Mouse (Mus musculus) embryonic fibroblast, embryonic 13.5 days (primary cell): ENCODE measurements around the gene Apc2.

Experiments
- CTCF ChIP-seq: IDR thresholded peaks from 2 replicates; pipeline ENCODE4 v1.5.1; 2011; ENCODE audit warnings: mild to moderate bottlenecking, control low read depth, low read length, moderate library complexity, borderline replicate concordance; ENCODE audit not compliant: insufficient read depth
- POLR2A ChIP-seq: IDR thresholded peaks from 2 replicates; pipeline ENCODE4 v1.6.1; 2011; ENCODE audit warnings: low read depth, mild to moderate bottlenecking, control low read depth, low read length, moderate library complexity

DNA sequence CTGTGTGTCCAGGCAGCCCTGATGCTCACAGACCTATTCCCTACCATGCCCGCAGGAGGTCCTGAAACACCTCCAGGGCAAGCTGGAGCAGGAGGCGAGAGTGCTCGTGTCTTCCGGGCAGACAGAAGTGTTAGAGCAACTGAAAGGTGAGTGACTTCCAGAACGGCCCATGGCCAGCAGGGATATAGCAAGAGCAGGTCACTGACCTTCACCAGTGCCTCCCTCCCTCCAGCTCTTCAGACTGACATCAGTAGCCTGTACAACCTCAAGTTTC lies 6.2 kb downstream of the Apc2 start:
- TF ChIP-seq CTCF (no peak), POLR2A (no peak)
